ENCODE assay signal across 19 mouse cellular contexts in genomic region chr9:42158652-42159051, GRCm38 (mm10). TPM values are rescaled to one million over a fixed set of nuclear protein-coding genes. Genes with fewer than 3 reads are reported as not detected.
A peak's percentile ranks its signal among the peaks of the same experiment; 100 is the strongest.
DNase-seq lines count a peak whose midpoint lies in the region; ATAC-seq and TF ChIP-seq lines count a peak whose summit lies in the region.
"Had no signal": no experiment of that assay in that cellular context is flagged by ENCODE, and none has a peak within 500 bp of the region (broad histone marks: within the 10 kb centered on the region; RNA-seq: fewer than 3 reads in every experiment).

No protein-coding gene starts in this region.

- TF ChIP-seq CTCF in thymus, adult 2 months (IDR thresholded peaks at IDR 0.05; ENCODE audit: borderline replicate concordance, control insufficient read depth, extremely low read depth, insufficient read depth, low read length, poor library complexity): no peak

- peaks cover 8% of the 10 kb centered on the region for H3K4me1 ChIP-seq in thymus, adult 2 months (replicated peaks; ENCODE audit: control insufficient read depth, insufficient read depth, low read length)
- H3K4me1 ChIP-seq: forebrain, embryonic 12.5 days; hindbrain, embryonic 12.5 days; intestine, embryonic 15.5 days; limb, embryonic 12.5 days; neural tube, embryonic 15.5 days had no signal

- no peak overlapping the region for H3K27ac ChIP-seq in thymus, adult 2 months (ENCODE audit: control insufficient read depth, insufficient read depth, low read length)
- H3K27ac ChIP-seq: forebrain, embryonic 12.5 days; hindbrain, embryonic 12.5 days; intestine, embryonic 15.5 days; limb, embryonic 12.5 days; liver, embryonic 14.5 days; neural tube, embryonic 15.5 days had no signal

- 4% methylated on average over 5 of the region's 5 CpGs for WGBS in thymus, adult 2 months

- no peak overlapping the region for H3K4me3 ChIP-seq in thymus, adult 2 months (ENCODE audit: control insufficient read depth, insufficient read depth, low read length)
- H3K4me3 ChIP-seq: forebrain, embryonic 12.5 days; hindbrain, embryonic 12.5 days; intestine, embryonic 15.5 days; limb, embryonic 12.5 days; neural tube, embryonic 15.5 days had no signal

- intact Hi-C loops in gastrocnemius, postnatal 14 days (cut with DNase I; ENCODE audit: low total_unique reads): no loop called here

- no peak for TF ChIP-seq POLR2A in thymus, adult 2 months (IDR thresholded peaks at IDR 0.05; ENCODE audit: control insufficient read depth, extremely low read depth, insufficient read depth, low read length, poor library complexity)

- ATAC-seq in CD4-positive, CD25-positive, alpha-beta regulatory T cell, adult 4 months: peak; percentile 80
- peak; percentile 94 for ATAC-seq in inflammation-experienced regulatory T-cells, adult 6 months
- ATAC-seq: intestine, embryonic 15.5 days had no signal

- H3K36me3 ChIP-seq in thymus, adult 2 months (ENCODE audit: control insufficient read depth, insufficient read depth, low read length): no peaks in the 10 kb centered on the region
- H3K36me3 ChIP-seq: forebrain, embryonic 12.5 days; hindbrain, embryonic 12.5 days; intestine, embryonic 15.5 days; limb, embryonic 12.5 days; neural tube, embryonic 15.5 days had no signal

- H3K27me3 ChIP-seq in thymus, adult 2 months (ENCODE audit: control insufficient read depth, insufficient read depth, low read length): no peaks in the 10 kb centered on the region
- H3K27me3 ChIP-seq: forebrain, embryonic 12.5 days; hindbrain, embryonic 12.5 days; intestine, embryonic 15.5 days; neural tube, embryonic 15.5 days had no signal

- peak; percentile 9 for DNase-seq in Muller cell, postnatal 12 days (ENCODE audit: inconsistent ontology term)
- peak; percentile 14 for DNase-seq in thymus, adult 2 months
- no peak for DNase-seq in kidney, postnatal 25 days
- no peak for DNase-seq in gastrocnemius, postnatal 14 days
- DNase-seq in spleen, adult 12 weeks (ENCODE audit: low spot score): no peak
- DNase-seq in right cerebral cortex, postnatal 4 days: no peak
- DNase-seq: cerebellum, adult 9-11 months; embryo, embryonic 11 days; heart, adult 18-20 months; kidney, postnatal 10 days; lung, postnatal 10 days had no signal

RNA-seq across cellular contexts. Expression of gene Sorl1, which starts 34.6 kb away (rescaled TPM):
- polyA plus RNA-seq in CD4-positive, CD25-positive, alpha-beta regulatory T cell, adult 4 months (2017; shearing (Covaris generic)): 10 to 100 TPM; 26.9 to 33.5 TPM
- 10 to 100 TPM; 27.5 to 44.9 (median 29.1) TPM for polyA plus RNA-seq in inflammation-experienced regulatory T-cells, adult 6 months (2017; shearing (Covaris generic))
- polyA plus RNA-seq in thymus, adult 2 months (2012; rRNA removed): 21.9 and 27.7 TPM in 2 replicates
- total RNA-seq in gastrocnemius, postnatal 14 days (2021): 10 to 100 TPM; 31.8 to 33.4 TPM

Comparison
In these comparisons a context has a peak if more than half of its experiments do, and no peak if none do; other contexts are left out.
1. DNase-seq: peak in Muller cell, postnatal 12 days (single experiment) and thymus, adult 2 months (single experiment); none in kidney, postnatal 25 days (0 of 2), gastrocnemius, postnatal 14 days (single experiment), spleen, adult 12 weeks (single experiment) and right cerebral cortex, postnatal 4 days (single experiment).